Mouse (Mus musculus): Measurements from ENCODE around the gene Fam216b.

GRCm38 (mm10) chr14:78043079-78043478 is 45.7 kb downstream of the Fam216b start:
- TF ChIP-seq CTCF (conservative IDR thresholded peaks at IDR 0.05; ENCODE audit: low read length), result no peak
- no peak for TF ChIP-seq NANOG (IDR thresholded peaks at IDR 0.05; ENCODE audit: borderline replicate concordance, low read length)
- TF ChIP-seq POU5F1 (IDR thresholded peaks at IDR 0.05; ENCODE audit: borderline replicate concordance, low read length), result no peak

Measured in E14TG2a.4 (cell line).